Comparison of ENCODE assay signal across 27 mouse cellular contexts in genomic region chr10:98940799-98941198, GRCm38 (mm10). TPM values are rescaled to one million over a fixed set of nuclear protein-coding genes. Genes with fewer than 3 reads are reported as not detected.
DNase-seq lines count a peak whose midpoint lies in the region; ATAC-seq lines count a peak whose summit lies in the region.
"Had no signal": no experiment of that assay in that cellular context is flagged by ENCODE, and none has a peak within 500 bp of the region (broad histone marks: within the 10 kb centered on the region; RNA-seq: fewer than 3 reads in every experiment).

No protein-coding gene starts in this region.

- no peak overlapping the region for H3K4me2 ChIP-seq in forebrain, embryonic 14.5 days (ENCODE audit: low read length)
- H3K4me2 ChIP-seq: embryonic facial prominence, embryonic 12.5 days; embryonic facial prominence, embryonic 15.5 days; forebrain, embryonic 15.5 days; heart, embryonic 13.5 days; hindbrain, embryonic 14.5 days had no signal

- no peak overlapping the region for H3K9ac ChIP-seq in forebrain, embryonic 14.5 days (ENCODE audit: low read length)
- H3K9ac ChIP-seq: embryonic facial prominence, embryonic 12.5 days; embryonic facial prominence, embryonic 15.5 days; forebrain, embryonic 15.5 days; heart, embryonic 13.5 days; hindbrain, embryonic 14.5 days had no signal

- H3K4me1 ChIP-seq in forebrain, embryonic 14.5 days (ENCODE audit: control insufficient read depth, insufficient read depth, low read length) = no peaks in the 10 kb centered on the region
- H3K4me1 ChIP-seq: embryonic facial prominence, embryonic 12.5 days; embryonic facial prominence, embryonic 15.5 days had no signal

- H3K4me3 ChIP-seq in forebrain, embryonic 14.5 days (ENCODE audit: low read depth, low read length) = no peak overlapping the region
- H3K4me3 ChIP-seq: embryonic facial prominence, embryonic 12.5 days; embryonic facial prominence, embryonic 15.5 days; forebrain, embryonic 15.5 days; gastrocnemius, adult 2 months; heart, embryonic 10.5 days; heart, embryonic 13.5 days had no signal

- no peaks in the 10 kb centered on the region for H3K9me3 ChIP-seq in forebrain, embryonic 14.5 days (replicated peaks; ENCODE audit: control insufficient read depth, low read length)
- H3K9me3 ChIP-seq: embryonic facial prominence, embryonic 12.5 days; embryonic facial prominence, embryonic 15.5 days; forebrain, embryonic 15.5 days; heart, embryonic 10.5 days; heart, embryonic 13.5 days had no signal

- no peak overlapping the region for H3K27ac ChIP-seq in forebrain, embryonic 14.5 days (ENCODE audit: low read depth, low read length)
- H3K27ac ChIP-seq: embryonic facial prominence, embryonic 12.5 days; embryonic facial prominence, embryonic 15.5 days; forebrain, embryonic 15.5 days; gastrocnemius, adult 2 months; heart, embryonic 10.5 days; heart, embryonic 13.5 days; hindbrain, embryonic 14.5 days; hindbrain, postnatal 0 days had no signal

- peak; percentile 51; the same call in 1 of the 2 replicates for ATAC-seq in megakaryocyte, adult 5-6 weeks (ENCODE audit: poor library complexity, severe bottlenecking)
- no peak for ATAC-seq in forebrain, embryonic 14.5 days
- ATAC-seq: activated CD4-positive, CD25-positive, alpha-beta regulatory T cell, adult 4 months; forebrain, embryonic 15.5 days; hindbrain, postnatal 0 days; intestine, embryonic 16.5 days had no signal

- DNase-seq in heart, adult 11 months = peak; percentile 63
- DNase-seq in heart, adult 9 months (ENCODE audit: low spot score in 2 of 2) = no peak
- peak; percentile 38 for DNase-seq in ZHBTc4 (ENCODE audit: low read depth, low spot score)
- no peak for DNase-seq in ovary, postnatal 14 days (ENCODE audit: low spot score)
- no peak for DNase-seq in kidney, postnatal 25 days
- no peak for DNase-seq in forebrain, embryonic 14.5 days (ENCODE audit: low spot score)
- DNase-seq: adrenal gland, adult 8-10 months; adrenal gland, postnatal 36 days; B cell, adult 2 months; cerebellum, adult 11 months; cerebellum, adult 2 months; cerebellum, adult 9-11 months; cerebellum, postnatal 25 days; gastrocnemius, adult 2 months; gastrocnemius, postnatal 25 days; heart, postnatal 14 days; heart, postnatal 4 days had no signal

- H3K27me3 ChIP-seq in forebrain, embryonic 14.5 days (replicated peaks; ENCODE audit: control insufficient read depth, insufficient read depth, low read length) = no peaks in the 10 kb centered on the region
- H3K27me3 ChIP-seq: embryonic facial prominence, embryonic 12.5 days; embryonic facial prominence, embryonic 15.5 days; forebrain, embryonic 15.5 days; heart, embryonic 13.5 days had no signal

- no peaks in the 10 kb centered on the region for H3K36me3 ChIP-seq in forebrain, embryonic 14.5 days (ENCODE audit: control insufficient read depth, insufficient read depth, low read length)
- H3K36me3 ChIP-seq: embryonic facial prominence, embryonic 12.5 days; embryonic facial prominence, embryonic 15.5 days; heart, embryonic 10.5 days had no signal

- WGBS in forebrain, embryonic 14.5 days = 94% methylated on average over 2 of the region's 2 CpGs

RNA-seq across cellular contexts. Expression of gene Atp2b1, which starts 26.6 kb away (rescaled TPM):
- total RNA-seq in megakaryocyte, adult 5-6 weeks (2015) = 81.2 and 94.2 TPM in 2 replicates
- 118 and 132 TPM in 2 replicates for total RNA-seq in megakaryocyte, adult 5-6 weeks (2017)
- polyA plus RNA-seq in forebrain, embryonic 14.5 days (2014; fragmentation: Nextera tagmentation; extraction: Ambion mirVana) = 103 and 136 TPM in 2 replicates

Comparison
In these comparisons a context has a peak if more than half of its experiments do, and no peak if none do; other contexts are left out.
1. DNase-seq: peak in heart, adult 11 months (single experiment) and ZHBTc4 (single experiment); none in heart, adult 9 months (0 of 2), ovary, postnatal 14 days (single experiment), kidney, postnatal 25 days (0 of 2) and forebrain, embryonic 14.5 days (single experiment).